Mouse (Mus musculus) urinary bladder, postnatal 0 days (tissue): Measurements from ENCODE around the gene Zfp65. TPM values are rescaled to one million over a fixed set of nuclear protein-coding genes. Genes with fewer than 3 reads are reported as not detected.

Source experiments
- polyA plus RNA-seq: library from polyadenylated mRNA; unstranded; fragments of >200 nt; fragmentation: Nextera tagmentation; extraction: Ambion mirVana; gene quantifications from 2 replicates; pipeline ENCODE4 v1.2.1, GENCODE M21; 2015

Zfp65 gene
- polyA plus RNA-seq, result 2.1 and 2.9 TPM in 2 replicates

DNA sequence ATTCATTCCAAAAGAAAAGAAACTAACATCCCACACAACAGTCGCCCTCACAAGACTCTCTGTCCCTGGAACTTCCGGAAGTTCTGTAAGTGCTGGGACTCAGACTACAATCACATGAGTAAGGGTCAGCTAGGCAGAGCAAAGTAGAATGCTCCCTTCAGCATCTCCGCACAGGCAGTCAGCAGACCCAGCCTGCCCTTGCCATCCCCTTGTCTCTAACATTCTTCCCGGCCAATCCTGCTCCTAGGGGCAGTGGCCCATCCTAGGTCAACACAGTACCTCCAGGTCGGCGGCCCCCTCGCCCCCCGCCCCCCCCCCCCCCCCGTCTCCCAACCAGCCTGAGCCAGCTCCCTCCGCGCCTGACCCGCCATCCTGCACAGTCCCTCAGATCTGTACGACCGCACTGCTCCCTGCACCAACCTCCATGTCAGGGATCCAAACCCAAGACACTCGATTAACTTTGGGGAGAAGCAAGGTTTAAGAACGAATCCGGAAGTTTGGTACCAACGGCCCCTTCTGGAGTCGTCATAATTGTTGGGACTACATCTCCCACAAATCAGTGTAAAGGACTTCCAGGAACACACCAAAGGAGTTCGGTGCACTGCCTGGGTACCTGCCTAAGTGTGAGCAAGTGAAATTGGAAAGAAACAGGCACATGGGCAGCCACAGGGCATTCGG lies at the start of gene Zfp65:
Gene Zfp65, minus strand, starts transcription at position 533 of the 678 bp plus-strand sequence.

DNA sequence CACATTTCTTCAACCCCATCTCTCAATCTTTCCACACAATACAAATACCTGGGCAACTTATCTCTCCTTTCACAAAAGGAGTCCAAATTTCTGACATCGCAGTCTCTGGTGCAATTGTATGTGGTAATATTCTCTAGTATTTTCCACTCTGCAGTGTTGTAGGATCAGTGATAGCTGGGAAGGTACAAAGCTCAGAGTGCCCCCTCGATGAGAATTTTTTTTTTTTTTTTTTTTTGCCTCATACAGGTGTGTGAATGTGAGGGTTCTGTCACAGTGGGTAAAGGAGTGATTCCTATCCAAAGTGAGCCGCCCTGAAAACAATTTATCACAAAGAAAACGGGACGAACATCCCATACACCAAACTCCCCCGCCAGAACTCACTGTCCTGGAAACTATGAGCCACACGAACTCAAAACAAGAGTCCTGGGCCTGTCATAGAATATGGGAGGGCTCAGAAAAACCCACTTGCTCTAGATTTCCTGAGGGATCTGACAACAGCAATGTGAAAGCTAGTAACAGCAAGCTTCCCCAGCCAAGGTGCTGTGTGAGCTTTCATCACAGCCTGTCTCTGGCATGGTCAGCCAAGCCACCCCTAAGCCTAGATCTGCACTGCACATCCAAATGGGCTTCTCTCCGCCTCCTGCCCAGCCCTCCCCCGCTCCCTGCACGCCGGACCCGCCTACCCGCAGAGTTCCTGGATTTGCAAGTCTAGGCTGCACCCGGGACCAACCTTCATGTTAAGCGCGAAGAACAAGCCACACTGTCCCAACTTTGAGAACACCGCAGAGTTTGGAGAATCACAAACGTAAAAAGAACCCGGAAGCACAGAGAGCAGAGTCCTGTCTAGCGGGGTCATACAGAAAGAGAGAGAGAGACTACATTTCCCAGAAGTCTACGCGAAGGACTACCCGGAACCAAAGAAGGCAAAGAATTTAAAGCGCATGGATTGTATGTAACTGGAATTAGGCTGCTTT lies 25.6 kb upstream of the Zfp65 start, which contains the start of gene Zfp85:
Gene Zfp85, minus strand, starts transcription at position 896 of the 974 bp plus-strand sequence.

DNA sequence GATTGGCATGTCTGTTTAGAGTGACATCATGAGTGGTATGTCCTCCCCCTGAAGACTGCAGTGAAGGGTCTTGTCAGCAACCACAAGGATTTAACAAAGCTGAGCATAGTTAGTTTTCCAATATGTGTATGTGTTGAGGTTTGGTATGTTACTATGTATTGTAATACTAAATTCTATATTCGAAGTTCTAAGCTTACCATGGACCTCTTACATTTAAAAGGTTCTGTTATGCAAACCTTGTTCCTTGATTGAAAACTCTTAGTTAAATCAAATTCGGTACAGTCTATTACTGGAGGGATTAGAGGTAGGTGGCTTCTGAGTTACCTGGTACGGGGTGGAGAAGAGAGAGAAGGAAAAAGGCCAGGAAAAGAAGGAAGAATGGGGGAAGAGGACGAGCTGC lies 42.0 kb downstream of the Zfp65 start, which contains the start of gene Zfp738:
Gene Zfp738, minus strand, starts transcription at position 101 of the 400 bp plus-strand sequence.

Other genes starting within 250 kb of the Zfp65 start
- gene Zfp874b, start 244.9 kb downstream of the Zfp65 start, polyA plus RNA-seq, result 1.7 and 1.9 TPM in 2 replicates
- 5.0 and 5.2 TPM in 2 replicates for gene Zfp58, start 228.6 kb downstream of the Zfp65 start, polyA plus RNA-seq
- gene Gm26965, start 203.0 kb downstream of the Zfp65 start, polyA plus RNA-seq, result not detected in 2 replicates
- 26.4 and 29.8 TPM in 2 replicates for gene Zfp87, start 203.0 kb downstream of the Zfp65 start, polyA plus RNA-seq
- gene Zfp748, start 175.3 kb downstream of the Zfp65 start, polyA plus RNA-seq, result 4.0 and 5.1 TPM in 2 replicates
- gene Zfp729b, start 119.5 kb downstream of the Zfp65 start, polyA plus RNA-seq, result 1.7 and 1.9 TPM in 2 replicates
- 0.70 TPM in 1 of 2 replicates, not detected in the other for gene Gm49345, start 91.4 kb downstream of the Zfp65 start, polyA plus RNA-seq
- 1.1 and 1.5 TPM in 2 replicates for gene Zfp729a, start 91.4 kb downstream of the Zfp65 start, polyA plus RNA-seq
- 5.9 and 6.5 TPM in 2 replicates for gene Zfp738, start 42.1 kb downstream of the Zfp65 start, polyA plus RNA-seq
- 2.0 and 2.3 TPM in 2 replicates for gene Zfp85, start 26.1 kb upstream of the Zfp65 start, polyA plus RNA-seq
- gene Zfp493, start 50.5 kb upstream of the Zfp65 start, polyA plus RNA-seq, result 0.45 and 0.72 TPM in 2 replicates
- gene Zfp273, start 84.6 kb upstream of the Zfp65 start, polyA plus RNA-seq, result 2.0 and 2.8 TPM in 2 replicates
- gene Gm10037, start 101.9 kb upstream of the Zfp65 start, polyA plus RNA-seq, result 0.71 and 1.5 TPM in 2 replicates
- not detected in 2 replicates for gene BC048507, start 134.2 kb upstream of the Zfp65 start, polyA plus RNA-seq